Mouse (Mus musculus) heart, embryonic 10.5 days (tissue): ENCODE results near the gene Tiparp. TPM values are rescaled to one million over a fixed set of nuclear protein-coding genes. Genes with fewer than 3 reads are reported as not detected.

ENCODE experiments used
- DNase-seq: peaks from one replicate; pipeline ENCODE4 v3.0.0-alpha.2; 2017; ENCODE audit warnings: low spot score
- H3K27ac ChIP-seq: fragments of 300-500 bp; sonication (generic); 2 replicates; pipeline ENCODE4 v1.5.1; 2016; ENCODE audit warnings: mild to moderate bottlenecking
- H3K27me3 ChIP-seq: fragments of 300-500 bp; sonication (generic); 2 replicates; pipeline ENCODE4 v1.6.1; 2016; ENCODE audit warnings: mild to moderate bottlenecking; ENCODE audit not compliant: poor library complexity, insufficient read depth, severe bottlenecking
- H3K36me3 ChIP-seq: fragments of 300-500 bp; sonication (generic); 2 replicates; pipeline ENCODE4 v1.6.1; 2016; ENCODE audit warnings: mild to moderate bottlenecking, moderate library complexity
- H3K4me1 ChIP-seq: fragments of 300-500 bp; sonication (generic); 2 replicates; pipeline ENCODE4 v1.6.1; 2016; ENCODE audit warnings: mild to moderate bottlenecking
- H3K4me3 ChIP-seq: fragments of 300-500 bp; sonication (generic); 2 replicates; pipeline ENCODE4 v1.5.1; 2016; ENCODE audit warnings: mild to moderate bottlenecking, moderate library complexity
- H3K9me3 ChIP-seq: fragments of 300-500 bp; sonication (generic); 2 replicates; pipeline ENCODE4 v1.6.1; 2016; ENCODE audit warnings: mild to moderate bottlenecking, moderate library complexity
- WGBS: fragments of 180-500 bp; shearing (Covaris S2); methylation state at CpG from one replicate; pipeline ENCODE4 v1.1.7; 2016; 5-methylcytosine and 5-hydroxymethylcytosine counted together
- polyA plus RNA-seq: library from polyadenylated mRNA; unstranded; fragments of >200 nt; fragmentation: Nextera tagmentation; extraction: Ambion mirVana; gene quantifications from 2 replicates; pipeline ENCODE4 v1.2.1, GENCODE M21; 2016

Gene Tiparp
- polyA plus RNA-seq, 1 experiment from 2014 or later = 51.3 TPM

GRCm38 (mm10) chr3:65573516-65573915, 45.3 kb downstream of the Tiparp start:
- no peak for DNase-seq
- Histone ChIP-seq H3K4me3 (no peak overlapping the region), H3K36me3 (no peaks in the 10 kb centered on the region), H3K27ac (no peak overlapping the region), H3K9me3 (no peaks in the 10 kb centered on the region), H3K4me1 (peaks cover 20% of the 10 kb centered on the region), H3K27me3 (peaks cover 7% of the 10 kb centered on the region; the same call in 1 of the 2 replicates)
- 40% methylated on average over 3 of the region's 3 CpGs for WGBS

- Histone ChIP-seq H3K36me3 (no peaks in the 10 kb centered on the region), H3K4me3 (no peak overlapping the region), H3K27ac (no peak overlapping the region), H3K4me1 (peaks cover 9% of the 10 kb centered on the region; the same call in 1 of the 2 replicates), H3K27me3 (peaks cover under 1% of the 10 kb centered on the region; the same call in 1 of the 2 replicates), H3K9me3 (no peaks in the 10 kb centered on the region)
- WGBS = 72% methylated on average over 3 of the region's 3 CpGs
- DNase-seq = no peak
Observed at GRCm38 (mm10) chr3:65577602-65578001, 49.4 kb downstream of the Tiparp start.

- DNase-seq = no peak
- WGBS = 58% methylated on average over 12 of the region's 12 CpGs
- H3K9me3 ChIP-seq = no peaks in the 10 kb centered on the region
- no peak overlapping the region for H3K4me3 ChIP-seq
- peaks cover 9% of the 10 kb centered on the region; the same call in 1 of the 2 replicates for H3K4me1 ChIP-seq
- H3K27ac ChIP-seq = 0 out of 2 replicates have a peak overlapping the region, but pooled peaks have one; percentile 10
- no peaks in the 10 kb centered on the region for H3K36me3 ChIP-seq
- no peaks in the 10 kb centered on the region for H3K27me3 ChIP-seq
Observed at GRCm38 (mm10) chr3:65579260-65579921, 51.2 kb downstream of the Tiparp start.

- Histone ChIP-seq H3K36me3 (no peaks in the 10 kb centered on the region), H3K4me1 (peaks cover 24% of the 10 kb centered on the region), H3K27me3 (no peaks in the 10 kb centered on the region), H3K4me3 (no peak overlapping the region), H3K27ac (no peak overlapping the region), H3K9me3 (no peaks in the 10 kb centered on the region)
- DNase-seq = peak; percentile 48
- 71% methylated on average over 4 of the region's 4 CpGs for WGBS
Observed at GRCm38 (mm10) chr3:65581596-65581995, 53.4 kb downstream of the Tiparp start.

- Histone ChIP-seq H3K27ac (no peak overlapping the region), H3K27me3 (no peaks in the 10 kb centered on the region), H3K4me3 (no peak overlapping the region), H3K4me1 (peaks cover 32% of the 10 kb centered on the region), H3K36me3 (no peaks in the 10 kb centered on the region), H3K9me3 (no peaks in the 10 kb centered on the region)
- 82% methylated on average over 1 of the region's 1 CpGs for WGBS
- DNase-seq = no peak
Observed at GRCm38 (mm10) chr3:65584329-65584728, 56.1 kb downstream of the Tiparp start.

GRCm38 (mm10) chr3:65585291-65585690, 57.1 kb downstream of the Tiparp start:
- peaks cover 24% of the 10 kb centered on the region for H3K4me1 ChIP-seq
- H3K4me3 ChIP-seq = no peak overlapping the region
- H3K27ac ChIP-seq = no peak overlapping the region
- WGBS = 74% methylated on average over 8 of the region's 8 CpGs
- H3K27me3 ChIP-seq = no peaks in the 10 kb centered on the region
- H3K36me3 ChIP-seq = no peaks in the 10 kb centered on the region
- no peaks in the 10 kb centered on the region for H3K9me3 ChIP-seq
- DNase-seq = no peak

GRCm38 (mm10) chr3:65585823-65586482, 57.7 kb downstream of the Tiparp start:
- Histone ChIP-seq H3K27ac (peak overlapping the region; percentile 84), H3K4me1 (peaks cover 23% of the 10 kb centered on the region), H3K27me3 (no peaks in the 10 kb centered on the region), H3K9me3 (no peaks in the 10 kb centered on the region), H3K36me3 (no peaks in the 10 kb centered on the region), H3K4me3 (peak overlapping the region; percentile 46)
- DNase-seq = no peak
- WGBS = 29% methylated on average over 16 of the region's 16 CpGs

- WGBS = 8% methylated on average over 16 of the region's 16 CpGs
- H3K27ac ChIP-seq = peak overlapping the region; percentile 84
- no peaks in the 10 kb centered on the region for H3K27me3 ChIP-seq
- no peaks in the 10 kb centered on the region for H3K36me3 ChIP-seq
- peak overlapping the region; percentile 46 for H3K4me3 ChIP-seq
- peaks cover 23% of the 10 kb centered on the region for H3K4me1 ChIP-seq
- H3K9me3 ChIP-seq = no peaks in the 10 kb centered on the region
- no peak for DNase-seq
Observed at GRCm38 (mm10) chr3:65586483-65586905, 58.3 kb downstream of the Tiparp start.

GRCm38 (mm10) chr3:65586966-65587365, 58.8 kb downstream of the Tiparp start:
- 73% methylated on average over 2 of the region's 2 CpGs for WGBS
- DNase-seq = no peak
- Histone ChIP-seq H3K4me1 (peaks cover 23% of the 10 kb centered on the region), H3K4me3 (peak overlapping the region; percentile 46), H3K36me3 (no peaks in the 10 kb centered on the region), H3K27me3 (no peaks in the 10 kb centered on the region), H3K27ac (peak overlapping the region; percentile 84), H3K9me3 (no peaks in the 10 kb centered on the region)

- H3K27ac ChIP-seq = no peak overlapping the region
- WGBS = 71% methylated on average over 3 of the region's 3 CpGs
- H3K27me3 ChIP-seq = no peaks in the 10 kb centered on the region
- no peaks in the 10 kb centered on the region for H3K9me3 ChIP-seq
- H3K4me1 ChIP-seq = peaks cover 23% of the 10 kb centered on the region
- DNase-seq = no peak
- H3K36me3 ChIP-seq = no peaks in the 10 kb centered on the region
- no peak overlapping the region for H3K4me3 ChIP-seq
Observed at GRCm38 (mm10) chr3:65588424-65588823, 60.2 kb downstream of the Tiparp start.

GRCm38 (mm10) chr3:65592850-65593249, 64.6 kb downstream of the Tiparp start:
- Histone ChIP-seq H3K4me1 (peaks cover 3% of the 10 kb centered on the region), H3K27me3 (no peaks in the 10 kb centered on the region), H3K27ac (no peak overlapping the region), H3K36me3 (no peaks in the 10 kb centered on the region), H3K4me3 (no peak overlapping the region), H3K9me3 (no peaks in the 10 kb centered on the region)
- 90% methylated on average over 6 of the region's 6 CpGs for WGBS
- DNase-seq = no peak

GRCm38 (mm10) chr3:65594493-65594892, 66.3 kb downstream of the Tiparp start:
- no peaks in the 10 kb centered on the region for H3K27me3 ChIP-seq
- H3K4me1 ChIP-seq = peaks cover 11% of the 10 kb centered on the region
- no peak overlapping the region for H3K27ac ChIP-seq
- no peak overlapping the region for H3K4me3 ChIP-seq
- H3K9me3 ChIP-seq = no peaks in the 10 kb centered on the region
- no peak for DNase-seq
- H3K36me3 ChIP-seq = no peaks in the 10 kb centered on the region

GRCm38 (mm10) chr3:65595196-65595595, 67.0 kb downstream of the Tiparp start:
- H3K36me3 ChIP-seq = no peaks in the 10 kb centered on the region
- H3K27ac ChIP-seq = no peak overlapping the region
- H3K27me3 ChIP-seq = no peaks in the 10 kb centered on the region
- no peaks in the 10 kb centered on the region for H3K9me3 ChIP-seq
- peaks cover 11% of the 10 kb centered on the region for H3K4me1 ChIP-seq
- no peak for DNase-seq
- H3K4me3 ChIP-seq = no peak overlapping the region
- 91% methylated on average over 3 of the region's 3 CpGs for WGBS
